Mouse (Mus musculus) lung, postnatal 25 days (tissue): ENCODE measurements around the gene Nod2.

Experiments used
- DNase-seq: peaks from one replicate; pipeline ENCODE4 v3.0.0; 2022; ENCODE audit warnings: low spot score

Gene Nod2

GRCm38 (mm10) chr8:88680566-88680965 is 33.5 kb downstream of the Nod2 start:
- no peak for DNase-seq

GRCm38 (mm10) chr8:88681046-88681445 is 33.9 kb downstream of the Nod2 start:
- DNase-seq, result no peak

- no peak for DNase-seq
Measured at GRCm38 (mm10) chr8:88683656-88684289, 36.7 kb downstream of the Nod2 start.

- DNase-seq, result no peak
Measured at GRCm38 (mm10) chr8:88686226-88686905, 39.3 kb downstream of the Nod2 start.

- DNase-seq, result no peak
Measured at GRCm38 (mm10) chr8:88686906-88687235, 39.8 kb downstream of the Nod2 start.

GRCm38 (mm10) chr8:88689151-88689550 is 42.0 kb downstream of the Nod2 start:
- DNase-seq, result no peak

- no peak for DNase-seq
Measured at GRCm38 (mm10) chr8:88689891-88690290, 42.8 kb downstream of the Nod2 start.

GRCm38 (mm10) chr8:88691342-88691948 is 44.3 kb downstream of the Nod2 start:
- DNase-seq, result no peak

- no peak for DNase-seq
Measured at GRCm38 (mm10) chr8:88691961-88692360, 44.8 kb downstream of the Nod2 start.

- no peak for DNase-seq
Measured at GRCm38 (mm10) chr8:88692866-88693265, 45.8 kb downstream of the Nod2 start.

- DNase-seq, result no peak
Measured at GRCm38 (mm10) chr8:88693376-88693775, 46.3 kb downstream of the Nod2 start.

GRCm38 (mm10) chr8:88694291-88694690 is 47.2 kb downstream of the Nod2 start:
- peak; percentile 42 for DNase-seq

- DNase-seq, result no peak
Measured at GRCm38 (mm10) chr8:88696228-88696627, 49.1 kb downstream of the Nod2 start.

- peak; percentile 99 for DNase-seq
Measured at GRCm38 (mm10) chr8:88696721-88697641, 49.9 kb downstream of the Nod2 start, which contains the start of gene Cyld. Gene Cyld (plus strand): TSS chr8:88697028.

- DNase-seq, result no peak
Measured at GRCm38 (mm10) chr8:88697642-88698031, 50.5 kb downstream of the Nod2 start.

- no peak for DNase-seq
Measured at GRCm38 (mm10) chr8:88698048-88698447, 50.9 kb downstream of the Nod2 start.

- peak; percentile 28 for DNase-seq
Measured at GRCm38 (mm10) chr8:88701611-88702010, 54.5 kb downstream of the Nod2 start.

GRCm38 (mm10) chr8:88702816-88703215 is 55.7 kb downstream of the Nod2 start:
- DNase-seq, result no peak

GRCm38 (mm10) chr8:88723256-88723963 is 76.3 kb downstream of the Nod2 start:
- DNase-seq, result no peak
